Mouse (Mus musculus) intestine, embryonic 15.5 days (tissue): ENCODE data around the gene Brd7. TPM values are rescaled to one million over a fixed set of nuclear protein-coding genes. Genes with fewer than 3 reads are reported as not detected.

Experiments used
- ATAC-seq: fragments of 200-750 bp; cut with Nextera tagmentation; 2 replicates; pipeline ENCODE4 v1.8.0; 2017; ENCODE audit warnings: moderate TSS enrichment, moderate library complexity
- H3K27ac ChIP-seq: fragments of 300-500 bp; sonication (generic); 2 replicates; pipeline ENCODE4 v1.5.1; 2015; ENCODE audit warnings: mild to moderate bottlenecking, inconsistent platforms
- H3K27me3 ChIP-seq: fragments of 300-500 bp; sonication (generic); replicated peaks from 2 replicates; pipeline ENCODE4 v1.6.1; 2015; ENCODE audit warnings: inconsistent platforms
- H3K36me3 ChIP-seq: fragments of 300-500 bp; sonication (generic); 2 replicates; pipeline ENCODE4 v1.6.1; 2015; ENCODE audit warnings: inconsistent platforms
- H3K4me1 ChIP-seq: fragments of 300-500 bp; sonication (generic); replicated peaks from 2 replicates; pipeline ENCODE4 v1.6.1; 2015; ENCODE audit warnings: inconsistent platforms
- H3K4me2 ChIP-seq: fragments of 300-500 bp; sonication (generic); replicated peaks from 2 replicates; pipeline ENCODE4 v1.6.1; 2015; ENCODE audit warnings: mild to moderate bottlenecking, inconsistent platforms
- H3K4me3 ChIP-seq: fragments of 300-500 bp; sonication (generic); replicated peaks from 2 replicates; pipeline ENCODE4 v1.5.1; 2015; ENCODE audit warnings: inconsistent platforms
- H3K9ac ChIP-seq: fragments of 300-500 bp; sonication (generic); 2 replicates; pipeline ENCODE4 v1.6.1; 2015; ENCODE audit warnings: inconsistent platforms
- H3K9me3 ChIP-seq: fragments of 300-500 bp; sonication (generic); 2 replicates; pipeline ENCODE4 v1.6.1; 2016; ENCODE audit warnings: inconsistent platforms
- WGBS: fragments of 180-500 bp; shearing (Covaris S2); methylation state at CpG from one replicate; pipeline ENCODE4 v1.1.7; 2015; 5-methylcytosine and 5-hydroxymethylcytosine counted together
- polyA plus RNA-seq: library from polyadenylated mRNA; unstranded; fragments of >200 nt; fragmentation: Nextera tagmentation; extraction: Ambion mirVana; gene quantifications from 2 replicates; pipeline ENCODE4 v1.2.1, GENCODE M21; 2015

Brd7 gene
- polyA plus RNA-seq, 1 experiment from 2014 or later = 55.7 TPM

DNA sequence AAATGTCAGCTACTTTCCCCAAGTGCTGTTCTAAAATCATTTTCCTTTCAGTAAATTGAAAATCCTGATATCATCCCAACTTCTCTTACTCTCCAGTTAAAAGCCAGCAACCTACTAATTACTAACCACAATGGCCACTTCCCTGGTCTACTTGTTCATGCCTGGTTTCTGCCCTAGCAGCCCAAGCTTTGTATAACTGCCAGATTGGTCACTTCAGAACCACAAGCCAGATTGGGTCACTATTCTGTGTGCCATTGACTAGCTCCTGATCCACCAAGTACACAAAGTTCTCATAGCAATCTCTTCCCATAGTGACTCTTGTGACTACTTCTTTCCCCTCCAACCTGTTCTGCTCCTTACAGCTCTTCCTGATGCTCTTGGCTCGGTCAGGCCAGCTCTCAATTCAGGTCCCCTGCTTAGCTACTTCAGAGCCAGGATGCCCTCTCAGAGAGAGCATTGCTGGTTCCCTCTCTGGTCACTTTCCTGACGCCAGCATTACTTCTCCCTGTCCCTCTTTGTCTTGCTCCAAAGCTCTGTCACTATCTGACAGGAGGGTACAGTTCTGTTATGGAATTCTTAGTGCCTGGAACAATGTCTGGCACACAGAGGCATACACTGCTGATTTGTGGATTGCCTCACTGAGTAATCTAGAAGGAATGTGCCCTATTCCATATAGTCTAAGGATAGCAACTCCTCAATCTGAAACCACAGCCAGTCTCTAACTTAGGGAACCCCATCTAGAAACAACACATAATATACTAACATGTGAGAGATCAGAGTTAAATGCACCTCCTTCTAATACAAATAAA, 21.9 kb downstream of the Brd7 start:
- H3K27me3 ChIP-seq = no peaks in the 10 kb centered on the region
- no peak overlapping the region for H3K27ac ChIP-seq
- H3K4me3 ChIP-seq = no peak overlapping the region
- H3K36me3 ChIP-seq = peaks cover 41% of the 10 kb centered on the region
- H3K9me3 ChIP-seq = no peaks in the 10 kb centered on the region
- ATAC-seq = no peak
- WGBS = 85% methylated on average over 2 of the region's 2 CpGs
- no peaks in the 10 kb centered on the region for H3K4me1 ChIP-seq
- H3K4me2 ChIP-seq = no peak overlapping the region
- no peak overlapping the region for H3K9ac ChIP-seq

DNA sequence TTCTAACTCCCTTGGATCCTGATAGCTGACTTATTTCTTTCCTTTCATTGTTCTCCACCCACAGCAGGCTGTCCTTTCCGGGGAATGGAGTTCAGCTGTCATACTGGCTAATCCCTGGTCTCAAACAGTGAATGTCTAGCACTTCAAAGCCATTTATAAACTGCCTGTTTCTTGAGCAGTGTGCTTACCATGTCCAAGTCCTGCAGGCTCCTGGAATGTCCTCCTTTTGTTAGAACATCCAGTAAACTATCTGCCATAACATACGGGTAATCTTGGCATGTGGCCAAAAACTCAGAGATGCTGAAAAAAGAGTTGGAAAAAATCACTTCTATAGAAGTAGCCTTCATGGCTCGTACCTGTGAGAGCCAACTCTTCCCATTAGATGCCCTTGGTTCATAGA, 22.8 kb downstream of the Brd7 start:
- ATAC-seq = no peak
- H3K9ac ChIP-seq = no peak overlapping the region
- H3K36me3 ChIP-seq = peaks cover 33% of the 10 kb centered on the region
- H3K9me3 ChIP-seq = no peaks in the 10 kb centered on the region
- WGBS = 45% methylated on average over 3 of the region's 3 CpGs
- H3K27me3 ChIP-seq = no peaks in the 10 kb centered on the region
- H3K4me3 ChIP-seq = no peak overlapping the region
- H3K4me1 ChIP-seq = no peaks in the 10 kb centered on the region
- H3K4me2 ChIP-seq = no peak overlapping the region
- H3K27ac ChIP-seq = no peak overlapping the region

DNA sequence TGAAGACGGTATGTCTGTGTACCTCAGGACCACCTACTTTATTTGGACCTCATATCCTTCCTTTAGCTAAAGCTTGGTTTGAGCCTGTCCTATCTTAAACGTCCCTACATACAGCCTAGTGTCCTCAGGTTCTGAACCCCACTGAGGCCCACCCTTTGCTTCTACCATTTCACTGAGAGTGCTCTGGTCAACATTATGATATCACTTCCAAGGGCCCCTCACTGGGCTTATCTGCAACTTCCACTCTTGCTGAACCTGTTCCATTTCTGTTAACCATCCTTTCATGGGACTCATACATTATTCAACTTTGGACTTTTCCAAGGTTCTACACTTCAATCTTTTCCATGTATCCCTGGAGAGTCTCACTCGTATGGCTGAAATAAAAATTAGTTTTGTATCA, 27.0 kb downstream of the Brd7 start:
- no peaks in the 10 kb centered on the region for H3K4me1 ChIP-seq
- ATAC-seq = 0 out of 2 replicates have a peak, but pooled peaks have one; percentile 31
- no peak overlapping the region for H3K4me3 ChIP-seq
- H3K4me2 ChIP-seq = no peak overlapping the region
- no peaks in the 10 kb centered on the region for H3K27me3 ChIP-seq
- peaks cover 29% of the 10 kb centered on the region for H3K36me3 ChIP-seq
- 82% methylated on average over 3 of the region's 3 CpGs for WGBS
- no peak overlapping the region for H3K9ac ChIP-seq
- no peaks in the 10 kb centered on the region for H3K9me3 ChIP-seq
- no peak overlapping the region for H3K27ac ChIP-seq

DNA sequence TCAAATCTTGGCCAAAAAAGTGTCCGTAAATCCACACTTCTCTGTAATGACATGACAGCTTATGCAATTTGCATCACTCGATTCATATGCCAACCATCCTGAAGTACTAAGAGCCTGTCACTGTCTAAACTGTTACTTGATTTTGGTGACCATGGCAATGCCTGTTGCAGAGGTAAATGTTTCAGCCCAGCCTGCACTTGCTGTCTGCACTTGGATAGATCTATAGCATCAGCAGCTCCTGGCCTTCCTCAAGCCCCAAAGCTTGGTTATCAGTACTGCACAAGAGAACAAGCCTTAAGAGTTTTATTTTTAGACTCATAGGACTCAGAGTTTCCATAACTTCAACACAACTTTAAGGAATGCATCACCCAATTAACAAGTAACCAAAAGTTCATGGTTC, 27.6 kb downstream of the Brd7 start:
- H3K27ac ChIP-seq = no peak overlapping the region

DNA sequence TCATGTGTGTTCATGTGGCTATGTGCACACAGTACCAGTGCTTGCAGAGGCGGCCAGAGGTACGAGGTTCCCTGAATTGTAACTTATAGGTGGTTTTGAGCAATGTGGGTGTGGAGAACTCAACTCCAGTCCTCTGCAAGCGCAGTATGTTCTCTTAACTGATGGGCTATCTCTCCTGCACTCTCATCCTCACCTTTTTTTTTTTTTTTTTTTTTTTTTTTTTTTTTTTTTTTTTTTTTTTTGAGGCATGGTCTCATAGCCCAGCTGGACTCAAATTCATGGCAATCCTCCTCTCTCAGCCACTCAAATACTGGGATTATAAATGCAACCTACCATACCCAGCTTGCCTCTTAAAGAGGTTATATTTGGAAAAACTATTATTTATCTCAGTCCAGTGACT, 31.2 kb downstream of the Brd7 start:
- Histone ChIP-seq H3K9me3 (no peaks in the 10 kb centered on the region), H3K9ac (no peak overlapping the region), H3K4me3 (no peak overlapping the region), H3K4me1 (no peaks in the 10 kb centered on the region), H3K36me3 (peaks cover 29% of the 10 kb centered on the region), H3K27ac (no peak overlapping the region), H3K27me3 (no peaks in the 10 kb centered on the region), H3K4me2 (no peak overlapping the region)
- WGBS = 78% methylated on average over 3 of the region's 3 CpGs
- ATAC-seq = no peak

More for the DNA sequence above, 27.6 kb downstream of the Brd7 start:
- H3K27me3 ChIP-seq = no peaks in the 10 kb centered on the region
- no peak overlapping the region for H3K9ac ChIP-seq
- WGBS = 93% methylated on average over 2 of the region's 2 CpGs
- no peak for ATAC-seq
- no peaks in the 10 kb centered on the region for H3K9me3 ChIP-seq
- no peak overlapping the region for H3K4me3 ChIP-seq
- no peaks in the 10 kb centered on the region for H3K4me1 ChIP-seq
- H3K36me3 ChIP-seq = peaks cover 31% of the 10 kb centered on the region
- H3K4me2 ChIP-seq = no peak overlapping the region

DNA sequence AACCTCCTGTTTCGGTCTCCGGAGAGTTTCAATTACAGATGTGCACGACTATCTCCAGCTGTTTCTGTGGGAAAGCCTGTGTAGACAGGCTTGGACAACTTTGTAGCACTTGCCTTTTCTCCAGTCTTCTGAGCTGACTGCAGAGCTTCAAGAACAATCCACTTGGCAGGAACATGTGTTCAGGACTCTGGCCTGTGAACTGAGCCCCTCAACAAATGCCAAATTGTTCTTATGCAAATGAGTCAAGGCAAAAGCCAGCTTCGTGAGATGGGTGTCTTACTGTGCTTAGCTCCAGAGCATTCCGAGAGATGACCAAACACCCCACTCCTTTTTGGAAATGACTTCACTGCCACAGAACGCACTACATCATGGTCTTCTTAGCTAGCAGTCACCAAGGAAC, 33.3 kb downstream of the Brd7 start:
- Histone ChIP-seq H3K4me1 (no peaks in the 10 kb centered on the region), H3K9me3 (no peaks in the 10 kb centered on the region), H3K4me3 (no peak overlapping the region), H3K36me3 (peaks cover 24% of the 10 kb centered on the region), H3K9ac (no peak overlapping the region), H3K27ac (no peak overlapping the region), H3K27me3 (no peaks in the 10 kb centered on the region), H3K4me2 (no peak overlapping the region)
- WGBS = 85% methylated on average over 6 of the region's 6 CpGs
- ATAC-seq = no peak

DNA sequence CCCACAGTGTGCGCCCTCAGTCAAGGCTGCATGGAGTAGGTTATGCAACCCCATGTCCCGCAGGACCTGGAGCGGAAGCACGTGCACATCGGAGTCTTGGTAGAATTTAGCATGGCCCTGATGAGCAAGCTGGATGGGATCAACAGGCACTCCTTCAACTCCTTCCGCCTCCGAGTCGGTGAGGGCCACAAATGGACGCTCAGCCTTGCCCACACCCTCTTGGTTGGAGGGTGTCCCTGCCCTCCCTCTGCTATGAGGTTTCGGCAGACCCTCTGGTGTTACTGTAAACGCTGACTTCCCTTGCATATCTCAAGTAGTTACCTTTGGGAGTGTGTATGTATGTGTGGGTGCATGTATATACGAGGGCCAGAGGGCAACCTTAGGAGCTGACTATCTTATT, 35.7 kb downstream of the Brd7 start:
- 91% methylated on average over 12 of the region's 12 CpGs for WGBS
- Histone ChIP-seq H3K4me1 (no peaks in the 10 kb centered on the region), H3K9ac (no peak overlapping the region), H3K27me3 (no peaks in the 10 kb centered on the region), H3K9me3 (no peaks in the 10 kb centered on the region), H3K36me3 (peaks cover 18% of the 10 kb centered on the region), H3K4me3 (no peak overlapping the region), H3K4me2 (no peak overlapping the region), H3K27ac (no peak overlapping the region)
- ATAC-seq = no peak

DNA sequence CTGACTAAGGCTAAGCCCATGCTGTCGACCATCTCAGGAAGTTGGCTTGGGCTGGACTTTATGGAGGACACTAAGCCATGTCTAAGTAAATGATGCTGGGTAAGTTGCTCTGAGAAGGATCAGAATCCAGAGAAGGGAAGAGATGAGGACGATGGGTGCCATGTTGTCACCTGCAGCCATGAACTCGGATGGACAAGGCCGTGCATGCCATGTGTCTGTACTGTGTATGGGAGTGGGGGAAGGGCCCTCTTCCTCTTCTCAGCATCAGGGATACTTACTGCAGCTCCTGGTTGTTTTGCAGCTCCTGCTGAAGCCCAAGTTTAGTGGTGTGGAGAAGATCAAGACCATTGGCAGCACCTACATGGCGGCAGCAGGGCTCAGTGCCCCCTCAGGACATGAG, 36.2 kb downstream of the Brd7 start:
- Histone ChIP-seq H3K36me3 (peaks cover 15% of the 10 kb centered on the region; the same call in 1 of the 2 replicates), H3K4me1 (no peaks in the 10 kb centered on the region), H3K9ac (no peak overlapping the region), H3K4me2 (no peak overlapping the region), H3K27me3 (no peaks in the 10 kb centered on the region), H3K27ac (no peak overlapping the region), H3K9me3 (no peaks in the 10 kb centered on the region), H3K4me3 (no peak overlapping the region)
- ATAC-seq = no peak
- 72% methylated on average over 5 of the region's 5 CpGs for WGBS

DNA sequence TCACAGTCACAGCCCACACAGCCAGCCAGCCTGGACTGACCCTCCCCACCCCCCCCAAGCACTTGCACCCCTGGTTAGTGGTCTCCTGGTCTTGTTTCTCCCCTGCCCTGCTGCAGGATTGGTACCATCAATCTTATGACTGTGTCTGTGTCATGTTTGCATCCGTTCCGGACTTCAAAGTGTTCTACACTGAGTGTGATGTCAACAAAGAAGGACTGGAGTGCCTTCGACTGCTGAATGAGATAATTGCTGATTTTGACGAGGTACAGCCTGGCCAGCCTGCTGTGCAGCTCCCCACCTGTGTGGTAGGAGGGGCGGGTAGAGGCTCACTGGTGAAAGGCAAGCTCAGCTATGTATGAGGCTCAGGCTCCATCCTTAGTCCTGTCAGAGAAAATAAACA, 36.7 kb downstream of the Brd7 start:
- Histone ChIP-seq H3K4me3 (no peak overlapping the region), H3K27me3 (no peaks in the 10 kb centered on the region), H3K27ac (no peak overlapping the region), H3K4me2 (no peak overlapping the region), H3K9ac (no peak overlapping the region), H3K36me3 (peaks cover 15% of the 10 kb centered on the region; the same call in 1 of the 2 replicates), H3K4me1 (no peaks in the 10 kb centered on the region), H3K9me3 (no peaks in the 10 kb centered on the region)
- ATAC-seq = no peak
- WGBS = 20% methylated on average over 5 of the region's 5 CpGs

DNA sequence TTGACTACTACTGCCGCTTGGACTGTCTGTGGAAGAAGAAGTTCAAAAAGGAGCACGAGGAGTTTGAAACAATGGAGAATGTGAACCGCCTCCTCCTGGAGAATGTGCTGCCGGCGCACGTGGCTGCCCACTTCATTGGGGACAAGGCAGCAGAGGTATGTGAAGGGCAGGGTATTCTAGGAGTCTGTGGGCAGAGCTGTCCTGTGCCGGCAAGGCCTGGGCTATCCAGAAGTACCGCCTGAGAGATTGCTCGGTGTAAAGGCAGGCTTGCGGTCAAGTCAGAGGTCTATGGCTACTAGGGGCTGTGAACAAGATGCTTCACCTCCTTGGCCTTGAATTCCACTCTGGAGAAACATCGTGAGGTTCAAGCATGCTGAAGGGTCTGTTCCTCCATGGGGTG, 37.2 kb downstream of the Brd7 start:
- Histone ChIP-seq H3K9ac (no peak overlapping the region), H3K27ac (no peak overlapping the region), H3K4me2 (no peak overlapping the region), H3K36me3 (peaks cover 10% of the 10 kb centered on the region; the same call in 1 of the 2 replicates), H3K4me1 (no peaks in the 10 kb centered on the region), H3K4me3 (no peak overlapping the region), H3K9me3 (no peaks in the 10 kb centered on the region), H3K27me3 (no peaks in the 10 kb centered on the region)
- WGBS = 77% methylated on average over 11 of the region's 11 CpGs
- ATAC-seq = no peak

DNA sequence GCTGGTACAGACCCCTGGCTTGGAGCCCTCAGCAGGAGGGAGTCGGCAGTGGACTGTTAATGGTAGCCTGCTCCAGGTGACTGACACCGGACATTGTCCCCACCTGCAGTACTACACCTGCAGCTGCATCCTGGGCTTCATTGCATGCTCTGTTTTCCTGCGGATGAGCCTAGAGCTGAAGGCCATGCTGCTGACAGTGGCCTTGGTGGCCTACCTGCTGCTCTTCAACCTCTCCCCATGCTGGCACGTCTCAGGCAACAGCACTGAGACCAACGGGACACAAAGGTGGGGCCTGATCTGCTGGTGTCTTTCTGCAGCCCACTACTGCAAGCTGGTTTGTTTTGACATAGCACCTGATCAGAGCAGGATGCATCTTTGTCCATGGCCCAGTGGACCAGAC, 38.5 kb downstream of the Brd7 start:
- Histone ChIP-seq H3K27me3 (no peaks in the 10 kb centered on the region), H3K9me3 (no peaks in the 10 kb centered on the region), H3K9ac (no peak overlapping the region), H3K4me2 (no peak overlapping the region), H3K36me3 (peaks cover 10% of the 10 kb centered on the region; the same call in 1 of the 2 replicates), H3K27ac (no peak overlapping the region), H3K4me1 (no peaks in the 10 kb centered on the region), H3K4me3 (no peak overlapping the region)
- 84% methylated on average over 5 of the region's 5 CpGs for WGBS
- ATAC-seq = no peak

DNA sequence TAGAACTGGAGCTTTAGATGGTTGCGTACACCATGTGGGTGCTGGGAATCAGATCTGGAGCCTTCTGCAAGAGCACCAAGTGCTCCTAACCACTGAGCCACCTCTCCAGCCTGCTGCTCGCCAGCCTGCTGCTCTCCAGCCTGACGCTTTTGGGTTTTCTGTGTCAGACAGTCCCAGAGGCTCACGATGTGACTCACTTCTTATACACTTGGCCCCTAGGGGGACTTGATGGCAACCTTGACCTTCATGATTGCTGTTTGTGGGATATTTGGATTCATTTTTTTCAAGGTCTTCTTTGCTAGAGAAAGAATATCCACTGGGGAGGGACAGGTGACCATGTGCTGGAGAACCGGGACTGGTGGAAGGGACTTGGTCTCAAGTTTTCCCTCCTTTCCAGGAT, 40.6 kb downstream of the Brd7 start:
- H3K4me1 ChIP-seq = peaks cover 11% of the 10 kb centered on the region
- H3K9ac ChIP-seq = no peak overlapping the region
- no peaks in the 10 kb centered on the region for H3K9me3 ChIP-seq
- no peak for ATAC-seq
- no peak overlapping the region for H3K4me2 ChIP-seq
- no peak overlapping the region for H3K4me3 ChIP-seq
- no peaks in the 10 kb centered on the region for H3K27me3 ChIP-seq
- H3K27ac ChIP-seq = no peak overlapping the region
- 89% methylated on average over 5 of the region's 5 CpGs for WGBS
- peaks cover 7% of the 10 kb centered on the region; the same call in 1 of the 2 replicates for H3K36me3 ChIP-seq

DNA sequence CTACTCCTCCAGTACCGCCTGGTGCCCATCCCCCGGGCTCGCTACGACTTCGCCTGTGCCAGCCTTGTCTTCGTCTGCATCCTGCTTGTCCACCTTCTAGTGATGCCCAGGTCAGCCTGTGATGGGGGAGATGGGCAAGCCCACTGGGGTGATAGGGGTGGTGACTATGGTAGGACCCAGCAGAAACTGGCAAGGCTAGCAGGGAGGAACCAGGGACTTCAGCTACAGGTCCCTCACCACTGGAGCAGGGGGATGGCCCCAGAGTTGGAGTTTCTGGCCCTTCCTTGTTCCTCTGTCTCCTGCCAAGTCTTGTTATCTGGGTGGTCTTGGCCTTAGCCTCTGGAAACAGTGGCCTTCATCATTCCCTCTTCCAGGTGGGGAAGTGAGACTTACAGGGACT, 41.9 kb downstream of the Brd7 start:
- Histone ChIP-seq H3K9ac (no peak overlapping the region), H3K4me1 (peaks cover 16% of the 10 kb centered on the region), H3K27ac (no peak overlapping the region), H3K4me3 (no peak overlapping the region), H3K27me3 (no peaks in the 10 kb centered on the region), H3K36me3 (no peaks in the 10 kb centered on the region), H3K9me3 (no peaks in the 10 kb centered on the region), H3K4me2 (no peak overlapping the region)
- 96% methylated on average over 6 of the region's 6 CpGs for WGBS
- no peak for ATAC-seq
